Mouse (Mus musculus): Measurements from ENCODE around the gene Thrb. TPM values are rescaled to one million over a fixed set of nuclear protein-coding genes. Genes with fewer than 3 reads are reported as not detected.

Gene Thrb
- polyA plus RNA-seq, 1 experiment from 2014 or later, result 1.2 TPM

- no peak overlapping the region for H3K9ac ChIP-seq (ENCODE audit: low read length)
- ATAC-seq (no peak), DNase-seq (ENCODE audit: low spot score) (no peak)
- no peak overlapping the region for H3K4me3 ChIP-seq (ENCODE audit: low read depth, low read length)
- H3K36me3 ChIP-seq (ENCODE audit: control insufficient read depth, insufficient read depth, low read length), result no peaks in the 10 kb centered on the region
- no peak overlapping the region for H3K27ac ChIP-seq (ENCODE audit: low read depth, low read length)
- H3K27me3 ChIP-seq (replicated peaks; ENCODE audit: control insufficient read depth, insufficient read depth, low read length), result no peaks in the 10 kb centered on the region
- 76% methylated on average over 5 of the region's 5 CpGs for WGBS
- H3K9me3 ChIP-seq (replicated peaks; ENCODE audit: control insufficient read depth, low read length), result no peaks in the 10 kb centered on the region
- H3K4me1 ChIP-seq (ENCODE audit: control insufficient read depth, insufficient read depth, low read length), result no peaks in the 10 kb centered on the region
- H3K4me2 ChIP-seq (ENCODE audit: low read length), result no peak overlapping the region
Measured at GRCm38 (mm10) chr14:17784207-17784806, 124.2 kb downstream of the Thrb start.

- Histone ChIP-seq H3K36me3 (ENCODE audit: control insufficient read depth, insufficient read depth, low read length) (no peaks in the 10 kb centered on the region), H3K4me2 (ENCODE audit: low read length) (no peak overlapping the region), H3K27ac (ENCODE audit: low read depth, low read length) (no peak overlapping the region), H3K9ac (ENCODE audit: low read length) (no peak overlapping the region), H3K27me3 (replicated peaks; ENCODE audit: control insufficient read depth, insufficient read depth, low read length) (no peaks in the 10 kb centered on the region), H3K9me3 (replicated peaks; ENCODE audit: control insufficient read depth, low read length) (no peaks in the 10 kb centered on the region), H3K4me1 (ENCODE audit: control insufficient read depth, insufficient read depth, low read length) (no peaks in the 10 kb centered on the region), H3K4me3 (ENCODE audit: low read depth, low read length) (no peak overlapping the region)
- no peak for ATAC-seq
- DNase-seq (ENCODE audit: low spot score), result no peak
- WGBS, result 57% methylated on average over 3 of the region's 3 CpGs
Measured at GRCm38 (mm10) chr14:17785370-17785769, 125.3 kb downstream of the Thrb start.

GRCm38 (mm10) chr14:17786249-17786648 lies 126.2 kb downstream of the Thrb start:
- H3K36me3 ChIP-seq (ENCODE audit: control insufficient read depth, insufficient read depth, low read length), result no peaks in the 10 kb centered on the region
- DNase-seq (ENCODE audit: low spot score) (no peak), ATAC-seq (no peak)
- H3K27me3 ChIP-seq (replicated peaks; ENCODE audit: control insufficient read depth, insufficient read depth, low read length), result no peaks in the 10 kb centered on the region
- H3K4me1 ChIP-seq (ENCODE audit: control insufficient read depth, insufficient read depth, low read length), result no peaks in the 10 kb centered on the region
- no peak overlapping the region for H3K9ac ChIP-seq (ENCODE audit: low read length)
- H3K27ac ChIP-seq (ENCODE audit: low read depth, low read length), result no peak overlapping the region
- 2% methylated on average over 2 of the region's 2 CpGs for WGBS
- H3K9me3 ChIP-seq (replicated peaks; ENCODE audit: control insufficient read depth, low read length), result no peaks in the 10 kb centered on the region
- no peak overlapping the region for H3K4me2 ChIP-seq (ENCODE audit: low read length)
- no peak overlapping the region for H3K4me3 ChIP-seq (ENCODE audit: low read depth, low read length)

GRCm38 (mm10) chr14:17803934-17804602 lies 144.0 kb downstream of the Thrb start:
- 86% methylated on average over 3 of the region's 3 CpGs for WGBS
- no peak overlapping the region for H3K27ac ChIP-seq (ENCODE audit: low read depth, low read length)
- DNase-seq (ENCODE audit: low spot score), result no peak

GRCm38 (mm10) chr14:17811051-17811450 lies 151.0 kb downstream of the Thrb start:
- ATAC-seq (no peak), DNase-seq (ENCODE audit: low spot score) (no peak)
- H3K9ac ChIP-seq (ENCODE audit: low read length), result no peak overlapping the region
- no peaks in the 10 kb centered on the region for H3K36me3 ChIP-seq (ENCODE audit: control insufficient read depth, insufficient read depth, low read length)
- H3K4me1 ChIP-seq (ENCODE audit: control insufficient read depth, insufficient read depth, low read length), result no peaks in the 10 kb centered on the region
- 52% methylated on average over 4 of the region's 4 CpGs for WGBS
- no peak overlapping the region for H3K27ac ChIP-seq (ENCODE audit: low read depth, low read length)
- H3K9me3 ChIP-seq (replicated peaks; ENCODE audit: control insufficient read depth, low read length), result no peaks in the 10 kb centered on the region
- no peak overlapping the region for H3K4me3 ChIP-seq (ENCODE audit: low read depth, low read length)
- H3K4me2 ChIP-seq (ENCODE audit: low read length), result no peak overlapping the region
- no peaks in the 10 kb centered on the region for H3K27me3 ChIP-seq (replicated peaks; ENCODE audit: control insufficient read depth, insufficient read depth, low read length)

More at GRCm38 (mm10) chr14:17803934-17804602, 144.0 kb downstream of the Thrb start:
- no peak for ATAC-seq
- H3K9me3 ChIP-seq (replicated peaks; ENCODE audit: control insufficient read depth, low read length), result no peaks in the 10 kb centered on the region
- no peaks in the 10 kb centered on the region for H3K36me3 ChIP-seq (ENCODE audit: control insufficient read depth, insufficient read depth, low read length)
- H3K4me3 ChIP-seq (ENCODE audit: low read depth, low read length), result no peak overlapping the region
- H3K4me1 ChIP-seq (ENCODE audit: control insufficient read depth, insufficient read depth, low read length), result no peaks in the 10 kb centered on the region
- no peaks in the 10 kb centered on the region for H3K27me3 ChIP-seq (replicated peaks; ENCODE audit: control insufficient read depth, insufficient read depth, low read length)
- H3K9ac ChIP-seq (ENCODE audit: low read length), result no peak overlapping the region
- H3K4me2 ChIP-seq (ENCODE audit: low read length), result no peak overlapping the region

GRCm38 (mm10) chr14:17812414-17812813 lies 152.4 kb downstream of the Thrb start:
- no peaks in the 10 kb centered on the region for H3K36me3 ChIP-seq (ENCODE audit: control insufficient read depth, insufficient read depth, low read length)
- H3K9ac ChIP-seq (ENCODE audit: low read length), result no peak overlapping the region
- ATAC-seq (no peak), DNase-seq (ENCODE audit: low spot score) (no peak)
- 76% methylated on average over 5 of the region's 5 CpGs for WGBS
- H3K4me3 ChIP-seq (ENCODE audit: low read depth, low read length), result no peak overlapping the region
- H3K4me2 ChIP-seq (ENCODE audit: low read length), result no peak overlapping the region
- H3K27me3 ChIP-seq (replicated peaks; ENCODE audit: control insufficient read depth, insufficient read depth, low read length), result no peaks in the 10 kb centered on the region
- H3K9me3 ChIP-seq (replicated peaks; ENCODE audit: control insufficient read depth, low read length), result no peaks in the 10 kb centered on the region
- no peaks in the 10 kb centered on the region for H3K4me1 ChIP-seq (ENCODE audit: control insufficient read depth, insufficient read depth, low read length)
- H3K27ac ChIP-seq (ENCODE audit: low read depth, low read length), result no peak overlapping the region

GRCm38 (mm10) chr14:17815103-17815502 lies 155.0 kb downstream of the Thrb start:
- DNase-seq (ENCODE audit: low spot score) (no peak), ATAC-seq (no peak)
- no peak overlapping the region for H3K27ac ChIP-seq (ENCODE audit: low read depth, low read length)
- no peaks in the 10 kb centered on the region for H3K4me1 ChIP-seq (ENCODE audit: control insufficient read depth, insufficient read depth, low read length)
- 62% methylated on average over 2 of the region's 2 CpGs for WGBS
- H3K4me3 ChIP-seq (ENCODE audit: low read depth, low read length), result no peak overlapping the region
- no peaks in the 10 kb centered on the region for H3K36me3 ChIP-seq (ENCODE audit: control insufficient read depth, insufficient read depth, low read length)
- no peaks in the 10 kb centered on the region for H3K27me3 ChIP-seq (replicated peaks; ENCODE audit: control insufficient read depth, insufficient read depth, low read length)
- no peaks in the 10 kb centered on the region for H3K9me3 ChIP-seq (replicated peaks; ENCODE audit: control insufficient read depth, low read length)
- H3K9ac ChIP-seq (ENCODE audit: low read length), result no peak overlapping the region
- no peak overlapping the region for H3K4me2 ChIP-seq (ENCODE audit: low read length)

- ATAC-seq (no peak), DNase-seq (ENCODE audit: low spot score) (no peak)
- Histone ChIP-seq H3K27me3 (replicated peaks; ENCODE audit: control insufficient read depth, insufficient read depth, low read length) (no peaks in the 10 kb centered on the region), H3K36me3 (ENCODE audit: control insufficient read depth, insufficient read depth, low read length) (no peaks in the 10 kb centered on the region), H3K27ac (ENCODE audit: low read depth, low read length) (no peak overlapping the region), H3K4me2 (ENCODE audit: low read length) (no peak overlapping the region), H3K4me1 (ENCODE audit: control insufficient read depth, insufficient read depth, low read length) (no peaks in the 10 kb centered on the region), H3K9ac (ENCODE audit: low read length) (no peak overlapping the region), H3K9me3 (replicated peaks; ENCODE audit: control insufficient read depth, low read length) (no peaks in the 10 kb centered on the region), H3K4me3 (ENCODE audit: low read depth, low read length) (no peak overlapping the region)
- 93% methylated on average over 2 of the region's 2 CpGs for WGBS
Measured at GRCm38 (mm10) chr14:17818086-17818485, 158.0 kb downstream of the Thrb start.

- no peaks in the 10 kb centered on the region for H3K4me1 ChIP-seq (ENCODE audit: control insufficient read depth, insufficient read depth, low read length)
- no peak overlapping the region for H3K27ac ChIP-seq (ENCODE audit: low read depth, low read length)
- H3K9ac ChIP-seq (ENCODE audit: low read length), result no peak overlapping the region
- ATAC-seq (no peak), DNase-seq (ENCODE audit: low spot score) (no peak)
- 86% methylated on average over 7 of the region's 7 CpGs for WGBS
- no peak overlapping the region for H3K4me2 ChIP-seq (ENCODE audit: low read length)
- H3K9me3 ChIP-seq (replicated peaks; ENCODE audit: control insufficient read depth, low read length), result no peaks in the 10 kb centered on the region
- no peaks in the 10 kb centered on the region for H3K36me3 ChIP-seq (ENCODE audit: control insufficient read depth, insufficient read depth, low read length)
- H3K4me3 ChIP-seq (ENCODE audit: low read depth, low read length), result no peak overlapping the region
- H3K27me3 ChIP-seq (replicated peaks; ENCODE audit: control insufficient read depth, insufficient read depth, low read length), result no peaks in the 10 kb centered on the region
Measured at GRCm38 (mm10) chr14:17822754-17823153, 162.7 kb downstream of the Thrb start.

Data from forebrain, embryonic 14.5 days (tissue).